Mouse (Mus musculus) gastrocnemius, postnatal 10 days (tissue): ENCODE results near the gene Ubr7. TPM values are rescaled to one million over a fixed set of nuclear protein-coding genes. Genes with fewer than 3 reads are reported as not detected.

ENCODE experiments used
- DNase-seq: peaks from one replicate; pipeline ENCODE4 v3.0.0; 2021; ENCODE audit warnings: mixed read lengths
- total RNA-seq, 2 experiments: library from RNA; stranded (reverse); gene quantifications; 2 replicates each; pipeline ENCODE4 v1.2.3; 2021

The Ubr7 gene
- total RNA-seq, 2 experiments from 2014 or later = 15.2 to 17.7 TPM

DNA sequence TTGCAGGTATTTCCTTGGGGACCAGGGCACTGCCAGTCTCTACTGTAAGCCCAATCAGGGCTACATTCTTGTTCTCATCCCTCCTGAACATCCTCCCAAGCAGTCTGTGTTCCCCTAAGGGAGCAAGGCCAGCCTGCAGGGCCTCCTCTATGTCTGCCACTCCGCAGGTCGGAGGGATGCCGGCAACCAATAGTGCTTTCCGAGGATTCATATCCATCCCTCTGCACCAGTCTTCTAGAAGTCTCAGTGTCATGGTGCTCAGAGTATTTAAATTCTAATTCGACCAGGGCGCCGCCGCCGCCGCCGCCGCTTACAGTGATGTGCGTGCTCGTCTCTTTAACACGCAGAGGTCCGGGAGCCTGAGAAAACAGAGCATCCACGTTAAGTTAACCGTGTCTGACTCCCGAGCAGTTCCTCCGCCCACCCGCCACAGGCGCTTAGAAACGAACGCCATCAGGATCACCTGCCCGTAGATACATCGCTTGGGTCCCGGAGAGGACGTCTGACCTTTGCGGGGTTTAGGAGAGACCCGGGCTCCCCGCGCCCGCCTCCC lies 14.7 kb upstream of the Ubr7 start:
- DNase-seq = no peak

DNA sequence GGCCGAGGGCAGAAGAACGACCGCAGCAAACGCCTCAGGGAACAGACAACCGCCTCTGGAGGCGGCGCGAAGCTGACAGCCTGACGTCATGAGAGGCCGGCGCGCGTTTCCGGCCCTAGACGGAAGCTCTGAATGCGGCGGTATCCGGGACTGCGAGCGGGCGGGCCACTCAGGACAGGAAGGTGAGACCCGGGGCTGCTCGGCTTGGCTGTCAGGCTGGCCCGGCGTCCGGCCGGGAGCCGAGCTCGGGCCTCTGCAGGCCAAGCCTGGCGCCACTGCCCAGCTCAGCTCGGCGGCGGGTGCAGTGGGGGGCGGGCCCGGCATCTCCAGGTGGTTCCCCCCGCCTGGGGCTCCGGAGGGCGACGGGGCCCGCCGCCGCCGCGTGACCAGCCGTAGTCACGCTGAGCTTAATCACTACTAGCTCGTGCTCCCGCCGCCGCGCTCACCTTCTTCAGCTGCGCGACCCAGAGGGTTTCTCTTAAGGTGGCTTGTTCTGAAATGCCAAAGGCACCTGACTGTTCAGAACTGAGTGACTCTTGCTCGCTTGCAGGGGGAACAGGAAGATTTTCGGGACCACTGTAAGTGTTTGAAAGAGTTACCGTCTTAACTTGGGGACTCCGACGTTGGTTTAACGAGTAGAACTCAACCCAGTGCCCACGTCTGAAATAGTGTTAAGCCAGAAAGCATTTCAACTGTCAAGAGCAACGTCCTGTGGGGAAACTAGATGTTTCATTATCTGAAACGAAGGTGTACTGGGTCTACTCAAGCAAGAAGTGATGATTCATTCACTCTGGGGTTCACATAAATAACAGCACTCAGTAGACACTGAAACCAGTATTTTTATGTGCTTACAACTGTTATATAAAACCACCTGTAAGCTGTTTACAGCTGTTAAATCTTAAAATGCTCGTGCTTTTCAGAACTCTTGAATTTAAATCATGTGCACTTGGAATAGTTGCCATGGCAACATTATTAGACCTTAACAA lies 13.9 kb upstream of the Ubr7 start, which contains the start of the genes Moap1 and Tmem251:
Gene Moap1, minus strand, starts transcription at position 73 of the 986 bp plus-strand sequence.
Gene Tmem251, plus strand, starts transcription at position 174 of the 986 bp plus-strand sequence.
- peak; percentile 85 for DNase-seq

DNA sequence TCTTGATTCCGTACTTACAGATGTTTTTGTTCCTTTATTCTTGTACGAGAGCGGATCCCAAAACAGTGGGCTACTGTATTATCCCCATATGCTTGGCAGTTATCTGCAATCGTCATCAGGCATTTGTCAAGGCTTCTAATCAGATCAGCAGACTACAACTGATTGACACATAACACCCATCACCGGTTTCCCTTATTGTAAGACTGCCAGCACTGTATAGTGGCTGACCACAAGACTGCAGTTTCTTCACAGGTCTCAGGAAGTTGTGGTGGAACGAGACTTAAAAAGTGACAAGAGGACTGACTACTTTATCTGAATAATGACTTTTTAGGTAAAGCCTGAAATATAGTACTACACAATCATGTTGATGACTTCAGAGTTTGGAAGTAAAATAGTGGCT lies 12.9 kb upstream of the Ubr7 start:
- DNase-seq = no peak

DNA sequence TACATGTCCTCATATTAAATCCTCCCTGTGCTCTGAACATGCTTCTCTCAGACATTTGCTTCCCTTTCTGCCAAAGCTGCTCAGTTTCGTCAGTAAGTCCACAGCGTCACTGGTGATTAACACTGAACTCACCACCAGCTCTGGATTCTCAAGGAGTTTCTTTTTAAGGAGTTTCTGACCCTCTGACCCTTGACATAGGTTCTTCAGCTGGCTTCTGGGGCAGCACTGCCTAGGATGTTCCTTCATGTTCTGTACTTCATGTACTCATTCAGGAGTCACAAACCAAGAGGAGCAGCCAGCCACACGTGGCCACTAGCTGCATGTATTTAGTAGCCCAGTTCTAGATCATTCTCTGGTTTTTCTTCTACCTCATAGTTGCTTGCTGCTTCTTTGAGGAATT lies 9.5 kb upstream of the Ubr7 start:
- DNase-seq = no peak

DNA sequence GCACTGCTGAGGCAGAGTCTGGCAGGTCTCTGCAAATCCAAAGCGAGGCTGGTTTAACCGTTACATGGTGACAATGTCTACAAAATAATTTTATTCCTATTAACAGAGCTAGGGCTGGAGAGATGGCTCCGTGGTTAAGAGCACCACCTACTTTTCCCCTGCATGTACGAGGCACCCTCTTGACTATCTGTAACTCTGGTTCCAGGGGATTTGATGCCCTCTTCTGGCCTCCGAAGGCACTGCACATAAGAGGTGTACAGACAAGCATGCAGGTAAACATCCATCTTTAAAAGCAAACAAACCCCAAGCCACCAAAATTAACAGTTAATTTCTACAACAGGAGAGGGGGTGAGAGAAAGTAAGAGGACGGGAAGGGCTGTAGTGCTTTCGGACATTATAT lies 1.5 kb upstream of the Ubr7 start:
- peak; percentile 15 for DNase-seq

DNA sequence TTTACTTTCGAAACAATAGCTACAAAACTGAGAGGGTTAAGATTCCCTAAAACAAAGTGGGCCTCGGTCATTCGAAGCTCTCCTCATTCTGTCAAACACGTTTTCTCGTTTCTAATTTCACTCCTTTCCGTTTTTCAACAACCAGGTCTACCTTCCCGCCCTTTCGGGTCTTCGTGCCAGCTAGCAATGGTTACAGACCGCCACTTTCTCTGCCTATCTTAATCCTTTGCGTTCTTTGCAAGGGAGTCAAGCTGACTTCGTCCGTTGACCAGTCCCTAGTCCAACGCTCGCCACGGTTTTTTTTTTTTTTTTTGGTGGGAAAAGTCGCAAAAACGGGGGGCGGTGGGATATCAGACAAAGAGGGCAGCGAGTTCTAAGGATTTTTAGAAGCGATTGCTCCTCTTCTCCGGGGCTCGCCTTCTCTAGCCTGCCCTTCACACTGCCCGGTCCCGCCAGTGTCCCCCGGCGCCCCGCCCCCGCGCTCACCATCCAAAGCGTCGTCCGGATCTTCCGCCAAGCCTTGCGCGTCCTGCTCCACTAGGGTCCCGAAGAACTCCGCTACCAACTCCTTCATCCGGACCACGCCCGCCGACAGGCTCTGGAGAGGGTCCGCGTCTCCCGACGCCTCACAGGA lies 595 bp upstream of the Ubr7 start:
- peak; percentile 87 for DNase-seq

DNA sequence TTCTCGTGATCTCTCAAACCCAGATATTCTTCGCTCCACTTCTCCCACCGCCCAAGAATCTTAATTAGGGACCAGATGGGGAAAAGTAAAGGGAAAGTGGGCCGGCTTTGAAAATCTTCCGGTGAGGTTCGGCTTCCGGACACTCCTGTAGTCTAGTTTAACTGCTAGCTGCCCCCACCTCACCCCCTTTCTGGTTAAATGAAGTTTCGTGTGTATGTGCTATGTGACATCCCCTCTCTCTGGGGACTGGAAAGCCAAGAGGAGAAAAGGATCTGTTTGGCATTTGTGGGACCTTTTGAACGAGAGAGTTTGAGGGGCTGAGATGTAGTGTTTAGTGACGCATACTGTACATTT lies 613 bp downstream of the Ubr7 start, which contains the start of gene Gm20604:
Gene Gm20604, minus strand, starts transcription at position 270 of the 354 bp plus-strand sequence.
- DNase-seq = no peak

DNA sequence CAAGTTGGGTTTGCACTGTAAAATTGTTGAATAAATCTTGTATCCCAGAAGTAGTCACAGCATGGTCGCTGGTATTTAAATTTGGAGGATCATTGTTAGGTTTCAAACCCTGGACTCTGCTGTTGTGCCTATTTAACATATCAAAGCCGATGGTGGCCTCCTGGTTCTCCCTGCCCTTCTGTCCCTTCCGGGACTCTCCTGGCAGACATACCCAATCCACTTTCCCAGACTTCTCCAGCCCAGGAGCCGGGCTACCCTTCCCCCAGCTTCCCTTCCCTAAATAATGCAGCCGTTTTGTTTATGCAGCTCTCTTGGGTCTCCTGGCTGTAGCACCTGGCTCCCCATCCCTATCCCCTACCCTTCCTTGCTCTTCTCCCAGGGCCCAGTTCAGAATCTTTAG lies 1.2 kb downstream of the Ubr7 start:
- no peak for DNase-seq

DNA sequence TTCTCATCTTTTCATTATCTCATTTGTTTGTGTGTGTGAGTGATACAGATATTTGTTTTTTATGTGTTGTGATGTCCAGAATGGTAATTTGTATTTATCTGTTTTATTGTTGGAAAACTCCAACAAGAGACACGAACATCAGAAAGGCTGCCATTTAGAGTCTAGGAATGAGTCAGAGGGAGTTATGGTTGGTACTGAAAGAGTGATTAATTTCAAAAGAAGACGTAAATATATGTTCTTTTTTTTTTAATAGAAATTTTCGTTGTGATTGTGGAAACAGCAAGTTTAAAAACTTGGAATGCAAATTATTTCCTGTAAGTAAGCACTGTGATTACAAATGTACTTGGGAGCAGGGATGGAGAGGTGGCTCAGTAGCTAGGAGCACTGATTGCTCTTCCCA lies 3.9 kb downstream of the Ubr7 start:
- no peak for DNase-seq

DNA sequence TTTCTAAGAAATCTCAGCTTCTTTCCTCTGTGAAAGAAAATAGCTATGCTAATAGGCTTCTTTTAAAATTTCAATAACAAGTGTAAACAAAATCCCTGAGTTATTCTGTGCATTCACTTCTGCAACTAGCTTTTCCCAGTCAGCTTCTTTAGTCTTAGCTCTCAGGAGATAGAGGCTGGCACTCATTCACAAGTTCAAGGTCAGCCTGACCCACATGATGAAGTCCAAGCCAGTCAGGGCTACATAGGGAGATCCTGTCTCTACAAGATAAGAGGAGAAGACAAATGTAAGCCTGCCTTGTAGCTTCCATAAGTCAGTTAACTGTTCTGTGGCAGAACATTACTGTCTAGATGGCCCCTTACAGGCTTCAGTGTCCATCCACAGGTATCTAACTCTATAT lies 5.9 kb downstream of the Ubr7 start:
- no peak for DNase-seq

DNA sequence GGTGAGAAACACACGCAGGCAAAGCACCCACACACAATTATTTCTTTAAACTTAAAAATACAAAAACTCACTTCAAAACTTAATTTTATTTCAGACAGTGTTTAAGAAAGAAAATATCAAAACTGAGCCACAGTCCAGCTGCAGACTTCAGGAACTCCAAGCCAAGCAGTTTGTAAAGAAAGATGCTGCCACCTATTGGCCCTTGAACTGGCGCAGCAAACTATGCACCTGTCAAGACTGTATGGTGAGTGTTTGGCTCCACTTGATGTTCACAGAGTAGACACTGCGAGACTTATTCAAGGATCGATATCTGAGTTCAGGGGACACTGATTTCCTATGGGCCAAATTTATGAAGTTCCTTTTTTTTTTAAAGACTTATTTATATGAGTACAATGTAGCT lies 11.2 kb downstream of the Ubr7 start:
- no peak for DNase-seq

DNA sequence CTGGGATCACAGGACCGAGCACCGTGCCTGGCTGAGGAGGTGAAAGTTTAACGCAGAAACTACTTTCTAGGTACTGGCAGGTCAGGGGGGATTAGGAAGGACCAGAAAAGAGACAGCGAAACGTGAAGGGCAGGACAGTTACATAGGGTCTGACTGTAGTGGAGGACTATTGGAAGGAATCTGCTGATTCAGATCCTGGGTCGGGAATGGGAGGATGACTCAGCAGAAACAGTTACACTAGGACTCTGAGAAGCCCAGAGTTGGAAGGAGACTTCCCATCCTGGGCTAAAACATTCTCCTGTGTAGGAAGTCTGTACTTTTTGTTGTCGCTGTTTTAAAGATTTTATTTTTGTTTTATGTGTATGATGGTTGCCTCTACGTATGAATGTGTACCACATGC lies 13.8 kb downstream of the Ubr7 start:
- DNase-seq = no peak

DNA sequence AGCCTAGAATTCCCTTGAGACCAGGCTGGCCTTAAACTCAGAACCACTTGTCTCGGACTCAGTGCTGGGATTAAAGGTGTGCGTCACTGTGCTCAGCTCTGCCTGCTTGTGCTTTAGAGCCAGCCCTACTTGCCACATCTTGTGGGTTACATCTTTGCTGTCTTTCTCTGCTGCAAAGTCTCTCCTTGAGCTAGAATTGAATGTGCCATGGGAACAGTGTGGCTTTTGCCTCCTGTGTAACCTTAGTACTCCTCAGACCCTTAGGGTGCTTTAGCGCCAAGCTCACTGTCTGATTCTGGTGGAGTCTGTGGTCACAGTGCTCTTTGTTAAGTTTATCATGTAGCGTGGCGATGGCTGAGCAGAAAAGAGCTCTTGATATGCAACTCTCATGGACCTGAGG lies 14.9 kb downstream of the Ubr7 start:
- DNase-seq = no peak

DNA sequence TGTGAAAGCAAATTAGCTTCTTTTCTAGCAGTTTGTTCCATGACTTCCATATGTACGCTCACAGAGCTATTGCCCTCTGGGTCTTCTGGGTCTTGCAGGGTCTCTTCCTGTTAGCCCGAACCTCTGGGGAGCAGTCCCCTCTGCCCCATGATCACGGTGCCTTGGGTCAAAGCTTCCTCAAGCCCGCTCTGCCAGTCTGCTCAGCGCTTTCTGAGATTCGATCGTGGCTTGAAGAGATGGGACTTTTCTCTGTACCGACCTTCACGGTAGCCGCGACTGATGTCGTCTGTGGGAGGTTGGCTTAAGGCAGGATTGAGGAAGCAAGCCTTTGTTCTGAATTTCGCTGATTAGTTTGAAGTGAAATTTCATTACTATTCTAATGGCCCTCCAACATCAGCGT lies 18.3 kb downstream of the Ubr7 start:
- no peak for DNase-seq

DNA sequence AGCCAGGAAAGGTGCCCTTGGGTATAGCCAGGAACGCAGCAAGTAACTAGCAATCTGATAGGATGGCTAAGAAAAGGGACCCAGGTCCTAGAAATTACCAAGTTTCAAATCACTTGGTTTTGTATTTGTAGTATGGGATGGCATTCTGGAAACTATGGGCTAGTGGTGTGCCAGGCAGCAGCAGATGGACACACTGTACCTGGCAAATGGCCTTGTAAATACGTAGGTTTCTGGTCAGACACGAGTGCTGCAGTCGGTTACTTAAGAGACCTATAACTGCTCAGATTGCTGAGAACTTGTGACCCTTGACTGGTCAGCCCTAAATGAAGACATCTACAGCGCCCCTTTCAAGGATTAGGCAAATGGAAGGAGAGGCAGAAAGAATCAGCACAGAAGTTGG lies 20.4 kb downstream of the Ubr7 start:
- DNase-seq = no peak

DNA sequence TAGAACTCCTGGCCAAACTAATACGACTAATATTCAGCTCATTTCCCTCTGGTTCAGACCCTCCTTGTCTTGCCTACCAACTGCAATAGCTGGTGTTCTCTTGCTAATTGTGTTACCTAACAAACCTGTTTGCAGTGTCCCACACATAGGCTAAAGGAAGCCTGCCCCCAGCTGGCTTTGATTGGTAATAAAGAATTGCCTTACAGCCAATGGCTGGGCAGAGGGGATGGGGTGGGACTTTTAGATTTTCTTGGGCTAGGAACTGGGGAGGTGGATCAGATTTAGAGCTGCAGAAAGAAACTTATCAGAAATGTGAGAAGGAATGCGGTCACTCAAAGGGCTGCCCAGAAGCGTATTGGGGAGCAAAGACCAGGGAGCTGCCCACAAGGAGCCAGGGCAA lies 21.7 kb downstream of the Ubr7 start:
- no peak for DNase-seq

DNA sequence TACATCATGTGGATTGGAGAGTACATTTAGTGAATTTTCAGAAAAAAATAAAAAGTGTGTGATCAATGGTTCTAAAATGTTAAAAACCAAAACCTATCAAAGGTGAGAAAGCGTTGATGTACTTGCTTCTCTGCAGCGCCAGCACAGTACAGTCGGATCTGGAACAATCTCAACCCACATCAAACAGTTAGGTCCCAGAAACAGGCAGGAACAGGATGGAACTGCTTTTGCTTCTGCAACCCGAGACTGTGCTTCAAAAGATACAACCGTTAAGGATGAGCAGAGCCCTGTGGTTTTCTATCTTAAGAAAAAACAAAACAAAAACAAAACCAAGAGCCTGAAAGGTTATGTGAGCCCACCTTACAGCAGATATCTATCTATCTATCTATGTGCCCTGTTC lies 25.1 kb downstream of the Ubr7 start:
- no peak for DNase-seq

DNA sequence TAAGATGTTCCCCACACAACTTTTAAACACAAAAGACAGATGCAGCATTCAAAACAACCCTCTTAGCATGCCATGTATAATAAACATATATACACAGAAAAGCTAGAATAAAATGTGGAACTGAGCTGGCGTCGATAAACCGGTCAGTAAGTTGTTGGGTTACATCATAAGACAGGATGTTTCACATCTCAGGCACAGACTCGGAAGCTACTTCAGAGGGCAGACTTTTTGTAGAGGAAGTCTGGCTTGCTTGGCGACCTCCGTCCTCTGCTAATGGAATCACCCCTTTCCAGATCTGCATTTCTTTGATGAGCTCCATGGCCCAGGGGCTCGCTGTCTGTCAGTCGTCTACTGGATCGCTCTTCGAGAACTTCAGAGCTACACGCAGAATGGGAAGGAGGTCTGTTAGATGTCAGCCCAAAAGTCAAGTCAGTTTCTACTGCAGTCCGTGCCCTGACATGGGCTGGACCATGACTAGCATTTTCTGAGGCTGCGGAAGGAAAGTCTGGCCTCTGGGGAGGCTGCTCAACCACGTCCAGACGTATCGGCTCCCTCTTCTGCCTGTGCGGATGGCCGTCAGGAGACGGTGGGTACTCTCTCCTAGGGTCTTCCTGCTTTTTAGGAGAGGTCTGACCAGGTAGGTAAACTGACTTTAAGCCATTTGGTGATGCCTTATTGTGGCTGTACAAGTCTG lies 27.3 kb downstream of the Ubr7 start:
- no peak for DNase-seq

DNA sequence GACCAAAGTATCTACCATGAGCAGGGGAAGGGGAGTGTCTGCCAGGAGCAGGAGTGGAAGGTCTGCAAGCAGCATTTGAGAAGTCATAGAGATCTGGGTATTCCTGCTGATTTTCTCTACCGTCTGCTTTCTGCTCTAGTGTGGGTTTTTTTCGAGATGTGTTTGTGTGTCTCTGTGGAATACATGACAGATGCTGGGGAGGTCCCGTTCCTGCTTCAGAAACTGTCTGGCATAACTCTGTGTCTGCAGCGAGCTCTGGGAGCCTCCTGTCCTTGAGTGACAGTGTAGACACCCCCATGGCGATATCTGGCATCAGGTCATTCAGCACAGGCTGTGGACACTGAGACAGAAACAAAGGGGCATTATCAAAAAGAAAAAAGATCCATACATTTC lies 27.8 kb downstream of the Ubr7 start:
- DNase-seq = no peak

DNA sequence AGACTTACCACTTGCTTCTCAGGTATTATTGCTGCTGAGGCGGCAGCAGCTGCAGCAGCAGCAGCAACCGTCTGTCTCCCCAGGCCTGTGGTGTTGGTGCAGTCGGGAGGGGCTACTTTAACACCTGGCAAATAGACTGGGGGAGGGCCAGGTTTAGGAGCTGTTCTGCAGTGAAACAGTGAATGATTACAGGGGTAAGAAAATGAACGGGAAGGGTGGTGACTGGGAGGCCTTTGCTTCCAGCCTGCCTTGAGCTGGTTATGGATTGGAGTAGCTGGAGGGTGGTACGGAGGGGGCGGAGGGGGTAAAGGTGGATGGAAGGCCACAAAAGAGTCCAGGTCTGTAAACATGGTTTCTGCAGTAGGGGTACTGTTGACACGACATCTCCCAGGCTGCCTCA lies 30.2 kb downstream of the Ubr7 start:
- DNase-seq = no peak

DNA sequence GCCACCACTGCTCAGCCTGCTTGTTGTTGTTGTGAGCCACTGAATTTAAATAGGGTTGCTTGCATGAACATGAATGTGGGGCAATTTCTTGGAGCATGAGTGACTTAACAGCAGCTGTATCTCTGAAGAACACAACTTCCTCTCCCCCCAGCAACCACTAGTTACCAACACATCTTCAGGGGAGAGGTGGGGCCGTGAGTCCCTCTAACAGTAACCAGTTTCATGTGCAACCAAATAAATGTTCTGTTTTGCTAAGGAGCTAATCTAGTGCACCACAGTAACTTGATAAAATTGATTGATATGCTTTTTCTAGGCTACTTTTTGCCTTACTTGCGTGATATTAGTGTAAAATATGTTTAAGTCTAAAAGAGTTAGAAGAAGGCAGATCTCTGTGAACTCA lies 41.8 kb downstream of the Ubr7 start:
- no peak for DNase-seq

DNA sequence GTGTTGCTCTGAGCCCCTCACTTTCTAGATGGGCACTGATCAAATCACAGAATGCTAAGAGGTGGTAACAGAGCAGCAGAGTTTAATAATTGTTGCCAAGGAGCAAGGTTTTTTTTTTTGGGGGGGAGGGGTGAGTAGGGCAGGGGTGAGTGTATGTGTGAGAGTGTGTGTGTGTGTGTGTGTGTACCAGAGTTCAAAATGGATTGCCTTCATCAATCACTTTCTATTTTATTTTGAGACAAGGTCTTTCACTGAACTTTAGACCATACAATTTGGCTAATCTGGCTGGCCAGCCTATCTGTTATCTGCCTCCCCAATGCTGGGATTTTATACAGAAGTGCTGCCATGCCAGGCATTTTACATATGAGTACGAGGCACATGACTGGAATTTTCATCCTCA lies 57.1 kb downstream of the Ubr7 start:
- no peak for DNase-seq

DNA sequence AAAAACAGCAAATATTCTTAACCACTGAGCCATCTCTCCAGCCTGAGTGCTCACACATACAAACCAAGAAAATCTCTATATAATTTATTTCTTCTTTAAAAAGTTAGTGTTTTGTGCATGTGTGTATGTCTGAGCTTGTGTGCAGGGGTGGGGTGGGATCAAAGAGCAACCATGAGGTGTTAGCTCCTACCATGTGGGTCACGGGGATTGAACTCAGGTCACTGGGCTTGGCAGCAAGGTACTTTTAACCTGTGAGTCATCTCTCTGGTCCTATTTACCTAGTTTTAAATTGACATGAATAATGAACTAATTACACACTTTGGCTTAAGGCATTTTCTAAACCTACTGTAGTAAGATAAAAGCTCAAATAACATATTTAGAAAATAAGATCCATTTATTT lies 68.6 kb downstream of the Ubr7 start:
- DNase-seq = no peak
